Mouse (Mus musculus) urinary bladder, postnatal 4 days (tissue): Measurements from ENCODE around the gene Fbxo4.

ENCODE experiments used
- DNase-seq, 2 experiments: peaks; one replicate each; pipeline ENCODE4 v3.0.0; 2021 to 2022; ENCODE audit warnings: low spot score in 2 of 2

The Fbxo4 gene

DNA sequence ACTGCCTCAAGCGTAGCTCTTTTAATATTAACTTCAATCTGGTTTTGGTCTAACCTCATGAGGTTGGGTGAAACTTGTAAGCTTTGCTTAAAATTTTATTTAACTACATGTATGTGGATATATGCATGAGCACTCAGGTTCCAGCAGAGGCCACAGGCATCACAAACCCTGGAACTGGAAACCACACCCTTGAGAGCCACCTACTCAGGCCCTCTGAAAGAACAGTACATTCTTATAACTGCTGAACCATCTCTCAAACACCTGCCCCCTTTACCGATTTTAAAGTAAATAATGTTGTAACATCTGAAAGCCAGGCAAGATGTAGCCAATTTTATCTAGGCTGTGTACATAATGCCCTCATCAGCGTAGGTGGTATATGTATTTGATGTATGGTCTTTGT, 498 bp upstream of the Fbxo4 start:
- DNase-seq = no peak

DNA sequence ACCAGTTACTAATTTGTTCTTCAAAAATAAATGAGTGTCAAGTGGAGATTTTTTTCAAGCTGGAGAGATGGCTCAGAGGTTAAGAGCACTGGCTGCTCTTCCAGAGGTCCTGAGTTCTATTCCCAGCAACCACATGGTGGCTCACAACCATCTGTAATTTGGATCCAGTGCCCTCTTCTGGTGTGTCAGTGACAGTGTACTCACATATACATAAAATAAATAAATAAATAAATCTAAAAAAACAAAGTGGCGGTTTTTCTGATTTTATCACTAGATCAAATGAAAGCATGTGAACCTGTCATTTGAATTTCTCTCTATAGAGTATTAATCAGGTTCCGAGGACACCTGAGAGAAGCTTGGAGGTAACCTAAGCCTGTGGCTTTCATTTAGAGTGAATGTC, 1.1 kb downstream of the Fbxo4 start:
- no peak for DNase-seq

DNA sequence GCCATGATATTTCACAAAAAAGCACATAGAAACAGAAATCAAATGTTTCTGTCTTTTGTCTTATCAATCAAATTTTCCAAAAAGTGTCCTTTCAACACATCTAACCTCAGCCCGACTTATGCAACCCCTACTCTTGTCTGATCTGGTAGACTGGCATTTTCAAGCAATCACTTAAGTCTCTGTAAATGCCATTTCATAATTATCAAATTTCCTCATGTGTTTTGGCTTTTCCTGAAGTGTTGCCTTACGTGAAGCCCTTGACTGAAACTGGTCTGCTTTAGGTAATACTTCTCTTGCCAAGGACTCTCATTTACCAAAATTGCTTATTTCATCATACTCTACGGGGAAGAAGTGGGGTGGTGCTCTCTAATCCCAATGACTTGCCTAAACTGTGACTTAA, 6.1 kb downstream of the Fbxo4 start:
- no peak for DNase-seq

DNA sequence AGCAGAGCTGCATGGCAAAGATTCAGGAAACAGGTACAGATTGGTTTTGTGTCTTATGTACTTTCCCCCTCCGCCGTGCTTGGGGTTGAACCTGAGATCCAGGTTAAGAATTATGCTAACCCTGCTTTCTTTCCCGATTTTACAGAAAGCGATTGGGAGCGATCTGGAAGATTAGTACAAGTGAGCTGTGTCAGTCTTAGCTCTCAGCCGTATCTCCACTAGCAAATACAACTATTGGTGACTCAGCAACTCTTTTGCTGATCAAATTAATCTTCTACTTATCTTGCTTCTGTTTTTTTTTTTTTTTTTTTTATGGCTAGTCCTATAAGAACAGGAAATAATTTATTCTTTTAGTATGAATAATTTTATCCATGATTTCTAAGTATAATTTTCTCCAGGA, 9.2 kb downstream of the Fbxo4 start:
- DNase-seq = no peak

DNA sequence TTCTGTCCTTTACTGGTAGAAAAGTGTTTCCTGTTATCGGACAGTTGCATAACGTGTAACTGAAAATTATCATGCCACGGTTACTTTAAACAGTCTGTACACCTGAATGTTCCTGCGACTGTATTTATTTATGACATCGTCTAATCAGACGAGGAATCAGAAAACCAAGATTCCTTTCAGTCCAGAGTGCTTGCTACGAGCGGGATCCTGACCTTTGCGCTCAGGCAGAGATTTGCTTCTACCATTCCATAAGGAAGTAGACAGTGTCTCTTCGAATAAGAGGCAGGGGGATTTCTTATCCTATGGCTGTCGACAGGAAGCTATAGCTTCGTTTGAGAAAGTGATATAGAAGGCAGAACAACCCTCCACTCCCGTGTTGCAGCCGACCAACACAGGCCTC, 9.6 kb downstream of the Fbxo4 start:
- DNase-seq = no peak

DNA sequence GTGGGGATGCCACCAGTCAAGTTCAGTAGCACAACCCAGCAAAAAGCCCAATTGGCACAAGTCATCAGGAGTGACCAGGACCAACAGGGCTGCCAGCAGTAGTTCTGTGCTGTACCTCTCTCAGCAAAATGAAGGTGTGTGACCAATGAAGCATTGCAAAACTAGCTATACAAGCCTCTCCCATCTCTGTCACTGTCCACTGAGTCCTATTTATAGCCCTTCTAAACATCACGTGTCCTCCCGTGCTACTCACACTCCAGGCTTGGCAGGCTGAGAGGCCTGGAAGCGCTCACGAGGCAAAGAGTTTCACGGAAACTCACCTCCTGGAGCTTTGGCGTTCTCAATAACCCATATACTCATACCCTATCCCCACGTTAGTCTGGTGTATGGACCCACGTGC, 17.1 kb downstream of the Fbxo4 start:
- DNase-seq = no peak

DNA sequence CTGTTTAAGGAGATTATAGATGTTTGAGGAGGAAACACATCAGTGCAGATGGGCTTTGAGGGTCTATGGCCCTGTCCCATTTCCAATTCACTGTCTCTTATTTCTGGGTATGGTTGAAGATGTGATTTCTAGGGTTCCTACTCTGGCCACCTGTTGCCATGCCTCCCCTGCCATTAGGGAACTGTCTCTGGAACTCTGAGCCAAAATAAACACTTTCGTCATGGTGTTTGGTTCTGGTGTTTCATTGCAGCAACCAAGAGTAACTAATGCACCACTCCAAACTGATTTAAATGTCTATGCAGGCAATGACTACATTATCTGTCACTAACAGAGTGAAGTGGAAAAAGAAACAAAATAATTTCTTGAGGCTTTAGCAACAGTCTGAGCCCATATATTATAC, 19.3 kb downstream of the Fbxo4 start:
- no peak for DNase-seq

DNA sequence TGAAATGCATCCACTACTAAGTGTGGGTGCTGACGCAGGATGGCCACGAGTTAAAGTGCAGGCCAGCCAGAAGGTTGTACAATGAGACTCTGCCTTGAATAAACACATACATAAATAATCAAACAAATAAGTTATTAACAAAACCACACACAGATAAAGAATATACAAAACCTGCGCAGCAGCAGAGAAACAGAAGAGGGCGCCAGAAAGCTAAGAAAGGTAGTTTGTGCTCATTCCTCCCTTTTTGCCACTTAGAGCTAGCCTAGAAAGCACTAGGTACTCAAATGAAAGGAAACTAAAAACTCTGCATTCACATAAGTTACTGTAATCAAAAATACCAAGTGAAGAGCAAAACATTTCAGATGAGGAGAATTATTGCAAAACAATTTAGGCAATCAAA, 21.4 kb downstream of the Fbxo4 start:
- DNase-seq = no peak

DNA sequence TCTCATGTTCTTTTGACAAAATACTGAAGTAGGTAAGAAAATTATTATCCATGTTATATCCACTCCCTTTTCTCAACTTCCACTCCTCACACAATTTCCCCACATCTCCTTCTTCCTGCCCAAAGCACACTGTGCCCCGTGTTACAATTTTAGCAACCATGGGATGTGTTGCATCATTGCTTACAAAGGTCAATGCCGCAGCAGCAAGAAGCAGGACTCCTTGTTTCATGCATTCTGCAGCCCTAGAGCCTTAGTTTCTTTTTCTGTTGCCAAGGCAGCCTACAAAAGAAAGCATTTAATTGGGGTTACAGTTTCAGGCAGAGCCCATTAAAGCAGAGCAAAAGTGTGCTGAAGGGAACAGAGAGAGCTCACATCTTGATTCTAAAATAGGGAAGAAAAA, 24.4 kb downstream of the Fbxo4 start:
- DNase-seq = no peak

DNA sequence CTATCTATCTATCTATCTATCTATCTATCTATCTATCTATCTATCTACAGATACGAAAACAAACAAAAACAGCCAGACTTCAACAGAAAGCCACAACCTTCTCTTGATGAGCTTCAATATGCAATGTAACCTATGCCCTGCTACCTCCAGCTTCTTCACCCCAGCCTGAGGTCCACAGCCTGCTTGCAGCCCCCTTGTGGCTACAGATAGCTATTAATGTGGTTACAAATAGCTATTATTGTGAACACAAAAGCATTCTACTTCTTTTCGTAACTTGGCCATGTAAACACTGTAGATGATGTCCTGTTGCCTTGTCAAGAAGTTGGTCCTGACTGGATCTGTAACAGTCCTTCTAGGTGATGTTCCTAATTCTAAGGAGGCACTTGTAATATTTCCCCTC, 41.2 kb downstream of the Fbxo4 start:
- no peak for DNase-seq

DNA sequence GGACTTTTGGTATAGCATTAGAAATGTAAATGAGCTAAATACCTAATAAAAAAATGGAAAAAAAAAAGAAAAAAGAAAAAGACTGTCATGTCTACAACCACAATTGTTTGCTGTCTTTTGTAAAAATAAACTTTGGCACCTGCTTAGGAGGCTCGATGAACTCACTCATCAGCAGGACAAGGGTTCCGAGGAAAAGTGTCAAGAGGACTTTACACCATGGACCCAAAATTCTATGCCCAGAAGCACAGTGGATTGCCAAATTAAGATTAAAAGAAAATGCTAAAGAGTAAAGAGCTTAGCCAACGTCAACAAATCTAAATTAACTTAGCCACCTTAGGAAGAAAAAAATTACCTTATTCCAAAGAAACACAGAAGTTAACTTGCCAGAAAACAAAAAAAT, 43.3 kb downstream of the Fbxo4 start:
- DNase-seq = no peak

DNA sequence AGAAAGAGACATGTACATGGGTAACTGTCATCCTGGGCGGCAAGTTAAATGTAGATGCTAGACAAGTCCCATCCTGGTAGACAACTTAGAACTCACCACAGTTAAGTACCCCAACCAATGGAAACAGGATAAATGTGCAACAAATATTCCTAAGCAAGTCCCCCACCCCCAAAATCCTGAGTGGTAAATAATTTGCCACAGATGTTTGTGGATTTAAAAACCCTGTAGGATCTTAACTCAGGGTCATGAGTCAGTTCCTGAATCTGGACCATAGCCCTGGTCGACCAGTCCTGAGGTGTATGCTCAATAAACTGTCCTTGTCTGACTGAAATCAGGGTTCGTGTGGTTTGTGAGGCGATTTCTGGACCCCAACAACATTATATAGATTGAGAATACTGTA, 45.9 kb downstream of the Fbxo4 start:
- DNase-seq = no peak

DNA sequence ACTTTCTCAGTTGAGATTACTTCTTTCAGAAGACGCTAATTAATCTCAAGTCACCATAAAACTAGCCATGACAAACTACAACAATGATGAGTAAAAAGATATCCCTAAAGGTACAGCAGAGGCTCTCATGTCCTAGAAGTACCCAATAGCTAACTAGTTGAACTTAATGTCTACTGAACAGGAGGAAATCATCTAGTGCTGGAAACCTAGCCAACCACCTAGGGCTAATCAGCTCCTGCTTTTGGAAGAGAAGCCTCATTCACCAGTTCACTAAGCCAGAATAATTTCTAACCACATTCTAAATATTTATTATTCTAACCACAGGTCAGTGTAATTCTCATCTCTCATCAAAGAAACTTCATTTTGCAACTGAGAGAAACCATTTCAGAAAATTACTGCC, 47.4 kb downstream of the Fbxo4 start:
- no peak for DNase-seq
